Mouse (Mus musculus): ENCODE measurements around the gene Ccdc177. TPM values are rescaled to one million over a fixed set of nuclear protein-coding genes. Genes with fewer than 3 reads are reported as not detected.

Ccdc177 gene
- polyA plus RNA-seq, 1 experiment from 2014 or later, result 0.13 TPM

DNA sequence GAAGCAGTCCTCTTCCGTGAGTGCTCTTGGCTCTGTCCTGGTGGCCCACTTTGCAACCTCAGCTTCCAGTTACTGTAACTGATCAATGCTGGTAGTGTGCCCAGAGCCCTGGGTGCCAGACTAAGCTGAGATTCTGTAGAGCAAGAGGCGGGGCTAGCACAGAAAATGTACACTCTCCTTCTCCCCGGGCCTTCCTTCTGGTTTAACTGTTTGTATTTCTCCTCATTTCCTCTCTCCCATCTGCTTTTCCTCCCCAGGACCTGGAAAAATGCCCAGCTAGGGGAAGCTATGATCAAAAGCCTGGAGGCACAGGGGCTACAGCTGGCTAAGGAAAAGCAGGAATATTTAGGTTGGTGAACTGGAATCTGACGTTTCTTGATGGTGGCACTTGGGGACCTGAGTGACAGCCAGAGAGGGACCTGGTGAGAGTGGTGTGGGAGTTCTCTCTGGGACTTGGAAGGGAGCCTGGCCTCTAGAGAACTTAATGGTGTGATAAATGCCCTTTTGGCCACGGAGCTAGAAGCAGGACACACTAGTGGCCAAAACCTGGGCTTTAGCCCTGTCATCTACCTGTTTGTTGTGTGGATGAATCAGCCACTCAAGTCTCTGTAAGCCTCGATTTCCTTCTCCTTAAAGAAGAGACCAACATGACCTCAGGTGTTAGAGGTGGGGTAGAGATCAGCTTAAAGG lies 53.4 kb downstream of the Ccdc177 start:
- ATAC-seq (ENCODE audit: insufficient number of reproducible peaks, low FRiP score, low TSS enrichment, low read depth), result peak; percentile 35; the same call in 1 of the 2 replicates
- no peaks in the 10 kb centered on the region for H3K27me3 ChIP-seq
- H3K36me3 ChIP-seq, result no peaks in the 10 kb centered on the region
- no peaks in the 10 kb centered on the region for H3K9me3 ChIP-seq (replicated peaks)
- H3K4me3 ChIP-seq (replicated peaks), result no peak overlapping the region
- no peak overlapping the region for H3K9ac ChIP-seq
- whole genome bisulfite sequencing, result 29% methylated on average over 6 of the region's 6 CpGs
- peaks cover 11% of the 10 kb centered on the region for H3K4me1 ChIP-seq
- H3K27ac ChIP-seq (replicated peaks), result no peak overlapping the region
- no peak overlapping the region for H3K4me2 ChIP-seq (replicated peaks)

DNA sequence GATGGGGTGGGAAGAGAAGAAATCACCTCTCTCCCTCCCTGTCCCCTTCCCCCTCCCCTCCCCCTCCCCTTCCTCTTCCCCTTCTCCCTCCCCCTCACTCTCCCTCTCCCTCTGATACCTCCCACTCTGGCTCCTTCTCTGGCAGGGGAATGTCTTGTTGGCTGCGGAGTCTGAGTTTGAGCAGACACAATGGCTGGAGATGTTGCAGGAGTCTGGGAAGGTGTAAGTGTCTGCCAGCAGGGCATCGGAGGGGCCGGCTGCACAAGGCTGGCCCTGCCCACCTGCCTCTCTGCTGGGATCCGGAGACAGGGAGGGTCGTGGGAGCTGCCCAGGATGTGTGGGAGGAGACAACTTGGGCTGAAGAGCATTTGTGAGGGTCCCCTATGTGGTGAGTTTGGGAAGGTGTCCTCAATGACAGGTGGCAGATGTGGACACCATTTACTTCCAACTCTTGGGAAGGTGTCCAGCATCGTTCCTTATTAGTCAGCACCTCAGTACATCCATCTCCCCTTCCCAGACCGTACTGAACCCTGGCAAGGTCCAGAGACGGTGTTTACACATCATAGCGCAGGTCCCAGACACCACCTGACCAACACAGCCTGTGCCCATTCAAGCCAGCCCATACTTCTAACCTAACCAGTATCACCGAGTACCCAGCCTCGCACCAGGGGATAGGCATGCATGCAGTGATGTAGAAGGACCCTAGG lies 54.1 kb downstream of the Ccdc177 start:
- H3K27ac ChIP-seq (replicated peaks), result no peak overlapping the region
- no peak overlapping the region for H3K4me2 ChIP-seq (replicated peaks)
- H3K4me3 ChIP-seq (replicated peaks), result no peak overlapping the region
- ATAC-seq (ENCODE audit: insufficient number of reproducible peaks, low FRiP score, low TSS enrichment, low read depth), result no peak; the same call in 1 of the 2 replicates
- no peaks in the 10 kb centered on the region for H3K36me3 ChIP-seq
- no peaks in the 10 kb centered on the region for H3K27me3 ChIP-seq
- H3K9ac ChIP-seq, result no peak overlapping the region
- WGBS, result 54% methylated on average over 11 of the region's 11 CpGs
- H3K4me1 ChIP-seq, result peaks cover 11% of the 10 kb centered on the region
- no peaks in the 10 kb centered on the region for H3K9me3 ChIP-seq (replicated peaks)

Other genes with a start within 250 kb of the Ccdc177 start
- gene Galnt16, start 242.4 kb downstream of the Ccdc177 start, polyA plus RNA-seq (2015; fragmentation: Nextera tagmentation; extraction: Ambion mirVana), result 25.4 and 27.6 TPM in 2 replicates
- gene Slc39a9, start 116.8 kb downstream of the Ccdc177 start, polyA plus RNA-seq (2015; fragmentation: Nextera tagmentation; extraction: Ambion mirVana), result 23.2 and 25.8 TPM in 2 replicates
- gene Erh, start 116.3 kb downstream of the Ccdc177 start, polyA plus RNA-seq (2015; fragmentation: Nextera tagmentation; extraction: Ambion mirVana), result 244 and 251 TPM in 2 replicates
- 0.32 and 0.39 TPM in 2 replicates for gene Plekhd1, start 68.1 kb downstream of the Ccdc177 start, polyA plus RNA-seq (2015; fragmentation: Nextera tagmentation; extraction: Ambion mirVana)
- 18.5 and 18.6 TPM in 2 replicates for gene Susd6, start 29.8 kb upstream of the Ccdc177 start, polyA plus RNA-seq (2015; fragmentation: Nextera tagmentation; extraction: Ambion mirVana)
- gene Srsf5, start 184.8 kb upstream of the Ccdc177 start, polyA plus RNA-seq (2015; fragmentation: Nextera tagmentation; extraction: Ambion mirVana), result 566 and 588 TPM in 2 replicates
- 0.54 and 0.71 TPM in 2 replicates for gene Slc10a1, start 208.0 kb upstream of the Ccdc177 start, polyA plus RNA-seq (2015; fragmentation: Nextera tagmentation; extraction: Ambion mirVana)